Mouse (Mus musculus): ENCODE data around the gene Nod2. TPM values are rescaled to one million over a fixed set of nuclear protein-coding genes. Genes with fewer than 3 reads are reported as not detected.

Nod2 gene
- polyA plus RNA-seq, 1 experiment from 2014 or later, result 0.11 TPM

GRCm38 (mm10) chr8:88723256-88723963, 76.3 kb downstream of the Nod2 start:
- H3K9ac ChIP-seq (ENCODE audit: low read length), result no peak overlapping the region
- H3K4me2 ChIP-seq (ENCODE audit: low read length), result no peak overlapping the region
- no peaks in the 10 kb centered on the region for H3K9me3 ChIP-seq (replicated peaks; ENCODE audit: control insufficient read depth, low read length)
- DNase-seq (ENCODE audit: low spot score) (no peak), ATAC-seq (no peak)
- no peaks in the 10 kb centered on the region for H3K27me3 ChIP-seq (replicated peaks; ENCODE audit: control insufficient read depth, insufficient read depth, low read length)
- no peak overlapping the region for H3K27ac ChIP-seq (ENCODE audit: low read depth, low read length)
- H3K4me3 ChIP-seq (ENCODE audit: low read depth, low read length), result no peak overlapping the region
- H3K4me1 ChIP-seq (ENCODE audit: control insufficient read depth, insufficient read depth, low read length), result no peaks in the 10 kb centered on the region
- 0 out of 2 replicates have a peak, but pooled peaks cover 3% of the 10 kb centered on the region for H3K36me3 ChIP-seq (ENCODE audit: control insufficient read depth, insufficient read depth, low read length)
- WGBS, result 93% methylated on average over 2 of the region's 2 CpGs

Other genes with a start within 250 kb of the Nod2 start
- gene Nkd1, start 126.0 kb upstream of the Nod2 start, polyA plus RNA-seq (2014; fragmentation: Nextera tagmentation; extraction: Ambion mirVana), result 35.2 and 40.0 TPM in 2 replicates
- 1.2 and 1.7 TPM in 2 replicates for gene Snx20, start 11.2 kb upstream of the Nod2 start, polyA plus RNA-seq (2014; fragmentation: Nextera tagmentation; extraction: Ambion mirVana)
- gene Cyld, start 49.7 kb downstream of the Nod2 start, polyA plus RNA-seq (2014; fragmentation: Nextera tagmentation; extraction: Ambion mirVana), result 11.4 and 16.5 TPM in 2 replicates